Mouse (Mus musculus) heart, adult 2 months (tissue): ENCODE measurements around the gene Fars2.

ENCODE experiments used
- CTCF ChIP-seq: fragments of 200-600 bp; IDR thresholded peaks from 2 replicates; pipeline ENCODE4 v1.8.1; 2022; ENCODE audit warnings: antibody characterized with exemption, mild to moderate bottlenecking, moderate library complexity
- POLR2A ChIP-seq: fragments of 200-500 bp; IDR thresholded peaks from 2 replicates; pipeline ENCODE4 v1.6.1; 2011; ENCODE audit warnings: mild to moderate bottlenecking, low read depth, low read length, control low read depth; ENCODE audit not compliant: insufficient read depth

DNA sequence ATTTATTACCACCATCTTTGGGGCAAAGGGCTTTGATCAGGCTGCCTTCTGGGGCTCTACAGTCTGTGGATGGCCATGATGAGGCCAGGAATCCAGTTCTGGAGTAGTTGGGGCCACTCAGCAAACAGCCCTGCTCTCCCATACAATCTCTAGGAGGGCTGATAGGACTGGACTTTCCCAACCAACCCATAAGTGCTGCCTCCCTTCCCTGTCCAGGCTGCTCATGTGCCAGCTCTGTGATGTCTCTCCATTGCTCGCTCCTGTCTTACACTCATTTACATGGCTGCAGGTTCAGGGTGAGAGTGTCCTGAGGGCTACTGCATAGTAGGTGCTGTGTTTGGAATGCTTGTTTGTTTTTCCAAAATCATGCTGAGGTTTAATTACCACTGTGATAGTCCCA is 298.0 kb downstream of the Fars2 start:
- no peak for TF ChIP-seq CTCF
- no peak for TF ChIP-seq POLR2A
